Mouse (Mus musculus): ENCODE results near the gene Cwc22. TPM values are rescaled to one million over a fixed set of nuclear protein-coding genes. Genes with fewer than 3 reads are reported as not detected.

Cwc22 gene
- polyA plus RNA-seq, 1 experiment from 2014 or later, result 17.8 TPM

- H3K27ac ChIP-seq (replicated peaks), result no peak overlapping the region
- H3K36me3 ChIP-seq, result no peaks in the 10 kb centered on the region
- H3K9me3 ChIP-seq (replicated peaks), result no peaks in the 10 kb centered on the region
- 94% methylated on average over 3 of the region's 3 CpGs for WGBS
- H3K4me2 ChIP-seq, result no peak overlapping the region
- H3K27me3 ChIP-seq (replicated peaks), result no peaks in the 10 kb centered on the region
- H3K4me3 ChIP-seq (replicated peaks), result no peak overlapping the region
- H3K4me1 ChIP-seq, result no peaks in the 10 kb centered on the region
- no peak for ATAC-seq (ENCODE audit: low FRiP score)
- H3K9ac ChIP-seq (replicated peaks), result no peak overlapping the region
These were observed 16.4 kb upstream of the Cwc22 start for GRCm38 (mm10) chr2:77962450-77963193.

- no peak for ATAC-seq (ENCODE audit: low FRiP score)
- no peak overlapping the region for H3K4me2 ChIP-seq
- H3K9me3 ChIP-seq (replicated peaks), result no peaks in the 10 kb centered on the region
- H3K36me3 ChIP-seq, result no peaks in the 10 kb centered on the region
- 32% methylated on average over 1 of the region's 1 CpGs for WGBS
- no peaks in the 10 kb centered on the region for H3K27me3 ChIP-seq (replicated peaks)
- no peak overlapping the region for H3K4me3 ChIP-seq (replicated peaks)
- H3K27ac ChIP-seq (replicated peaks), result no peak overlapping the region
- H3K9ac ChIP-seq (replicated peaks), result no peak overlapping the region
- H3K4me1 ChIP-seq, result no peaks in the 10 kb centered on the region
These were observed 15.1 kb upstream of the Cwc22 start for GRCm38 (mm10) chr2:77961256-77961655.

GRCm38 (mm10) chr2:77960711-77961110 is 14.5 kb upstream of the Cwc22 start:
- no peaks in the 10 kb centered on the region for H3K4me1 ChIP-seq
- no peak overlapping the region for H3K9ac ChIP-seq (replicated peaks)
- no peaks in the 10 kb centered on the region for H3K36me3 ChIP-seq
- ATAC-seq (ENCODE audit: low FRiP score), result no peak
- no peak overlapping the region for H3K27ac ChIP-seq (replicated peaks)
- no peaks in the 10 kb centered on the region for H3K9me3 ChIP-seq (replicated peaks)
- no peaks in the 10 kb centered on the region for H3K27me3 ChIP-seq (replicated peaks)
- H3K4me3 ChIP-seq (replicated peaks), result no peak overlapping the region
- 92% methylated on average over 3 of the region's 3 CpGs for WGBS
- no peak overlapping the region for H3K4me2 ChIP-seq

- Histone ChIP-seq H3K9me3 (replicated peaks) (no peaks in the 10 kb centered on the region), H3K27me3 (replicated peaks) (no peaks in the 10 kb centered on the region), H3K4me3 (replicated peaks) (no peak overlapping the region), H3K27ac (replicated peaks) (no peak overlapping the region), H3K9ac (replicated peaks) (no peak overlapping the region), H3K36me3 (no peaks in the 10 kb centered on the region), H3K4me1 (no peaks in the 10 kb centered on the region), H3K4me2 (no peak overlapping the region)
- ATAC-seq (ENCODE audit: low FRiP score), result no peak
- WGBS, result 100% methylated on average over 1 of the region's 1 CpGs
These were observed 13.2 kb upstream of the Cwc22 start for GRCm38 (mm10) chr2:77959341-77959740.

- no peak overlapping the region for H3K4me2 ChIP-seq
- H3K27me3 ChIP-seq (replicated peaks), result no peaks in the 10 kb centered on the region
- no peaks in the 10 kb centered on the region for H3K9me3 ChIP-seq (replicated peaks)
- no peak overlapping the region for H3K9ac ChIP-seq (replicated peaks)
- no peaks in the 10 kb centered on the region for H3K36me3 ChIP-seq
- H3K4me3 ChIP-seq (replicated peaks), result no peak overlapping the region
- WGBS, result 91% methylated on average over 6 of the region's 6 CpGs
- H3K27ac ChIP-seq (replicated peaks), result no peak overlapping the region
- H3K4me1 ChIP-seq, result no peaks in the 10 kb centered on the region
- no peak for ATAC-seq (ENCODE audit: low FRiP score)
These were observed 5.3 kb upstream of the Cwc22 start for GRCm38 (mm10) chr2:77951415-77951913.

GRCm38 (mm10) chr2:77950111-77950510 is 3.9 kb upstream of the Cwc22 start:
- H3K4me2 ChIP-seq, result no peak overlapping the region
- no peaks in the 10 kb centered on the region for H3K36me3 ChIP-seq
- 76% methylated on average over 1 of the region's 1 CpGs for WGBS

GRCm38 (mm10) chr2:77949521-77949920 is 3.3 kb upstream of the Cwc22 start:
- Histone ChIP-seq H3K36me3 (no peaks in the 10 kb centered on the region), H3K4me2 (no peak overlapping the region), H3K4me1 (peaks cover 9% of the 10 kb centered on the region), H3K27me3 (replicated peaks) (no peaks in the 10 kb centered on the region), H3K9me3 (replicated peaks) (no peaks in the 10 kb centered on the region), H3K27ac (replicated peaks) (no peak overlapping the region), H3K4me3 (replicated peaks) (no peak overlapping the region), H3K9ac (replicated peaks) (no peak overlapping the region)
- 84% methylated on average over 1 of the region's 1 CpGs for WGBS
- no peak for ATAC-seq (ENCODE audit: low FRiP score)

More at GRCm38 (mm10) chr2:77950111-77950510, 3.9 kb upstream of the Cwc22 start:
- Histone ChIP-seq H3K4me3 (replicated peaks) (no peak overlapping the region), H3K27ac (replicated peaks) (no peak overlapping the region), H3K27me3 (replicated peaks) (no peaks in the 10 kb centered on the region), H3K9me3 (replicated peaks) (no peaks in the 10 kb centered on the region), H3K4me1 (peaks cover 3% of the 10 kb centered on the region), H3K9ac (replicated peaks) (no peak overlapping the region)
- no peak for ATAC-seq (ENCODE audit: low FRiP score)

- no peak overlapping the region for H3K9ac ChIP-seq (replicated peaks)
- H3K27me3 ChIP-seq (replicated peaks), result no peaks in the 10 kb centered on the region
- H3K9me3 ChIP-seq (replicated peaks), result no peaks in the 10 kb centered on the region
- H3K4me3 ChIP-seq (replicated peaks), result no peak overlapping the region
- peaks cover 13% of the 10 kb centered on the region for H3K4me1 ChIP-seq
- 82% methylated on average over 2 of the region's 2 CpGs for WGBS
- ATAC-seq (ENCODE audit: low FRiP score), result no peak
- no peak overlapping the region for H3K4me2 ChIP-seq
- no peaks in the 10 kb centered on the region for H3K36me3 ChIP-seq
- H3K27ac ChIP-seq (replicated peaks), result no peak overlapping the region
These were observed 2.7 kb upstream of the Cwc22 start for GRCm38 (mm10) chr2:77948921-77949320.

- H3K4me1 ChIP-seq, result peaks cover 13% of the 10 kb centered on the region
- no peak for ATAC-seq (ENCODE audit: low FRiP score)
- H3K27me3 ChIP-seq (replicated peaks), result no peaks in the 10 kb centered on the region
- no peak overlapping the region for H3K4me2 ChIP-seq
- WGBS, result 86% methylated on average over 1 of the region's 1 CpGs
- no peaks in the 10 kb centered on the region for H3K36me3 ChIP-seq
- H3K9me3 ChIP-seq (replicated peaks), result no peaks in the 10 kb centered on the region
- H3K4me3 ChIP-seq (replicated peaks), result no peak overlapping the region
- H3K27ac ChIP-seq (replicated peaks), result no peak overlapping the region
- H3K9ac ChIP-seq (replicated peaks), result no peak overlapping the region
These were observed 2.0 kb upstream of the Cwc22 start for GRCm38 (mm10) chr2:77948126-77948525.

- WGBS, result 78% methylated on average over 3 of the region's 3 CpGs
These were observed 1.1 kb upstream of the Cwc22 start for GRCm38 (mm10) chr2:77947161-77947870.

GRCm38 (mm10) chr2:77944860-77945595 is 1.1 kb downstream of the Cwc22 start:
- ATAC-seq (ENCODE audit: low FRiP score), result no peak
- no peaks in the 10 kb centered on the region for H3K9me3 ChIP-seq (replicated peaks)
- no peaks in the 10 kb centered on the region for H3K27me3 ChIP-seq (replicated peaks)
- 46% methylated on average over 8 of the region's 8 CpGs for WGBS
- peak overlapping the region; percentile 81 for H3K4me3 ChIP-seq (replicated peaks)
- peaks cover 17% of the 10 kb centered on the region for H3K4me1 ChIP-seq
- no peak overlapping the region for H3K27ac ChIP-seq (replicated peaks)
- H3K9ac ChIP-seq (replicated peaks), result peak overlapping the region; percentile 87
- no peaks in the 10 kb centered on the region for H3K36me3 ChIP-seq
- H3K4me2 ChIP-seq, result peak overlapping the region; percentile 74

More at GRCm38 (mm10) chr2:77947161-77947870, 1.1 kb upstream of the Cwc22 start:
- Histone ChIP-seq H3K4me1 (peaks cover 17% of the 10 kb centered on the region), H3K27ac (replicated peaks) (no peak overlapping the region), H3K4me3 (replicated peaks) (no peak overlapping the region), H3K36me3 (no peaks in the 10 kb centered on the region), H3K4me2 (no peak overlapping the region), H3K9ac (replicated peaks) (no peak overlapping the region), H3K27me3 (replicated peaks) (no peaks in the 10 kb centered on the region), H3K9me3 (replicated peaks) (no peaks in the 10 kb centered on the region)
- ATAC-seq (ENCODE audit: low FRiP score), result no peak
